28 mouse cellular contexts compared by ENCODE assay signal in the genomic region with DNA sequence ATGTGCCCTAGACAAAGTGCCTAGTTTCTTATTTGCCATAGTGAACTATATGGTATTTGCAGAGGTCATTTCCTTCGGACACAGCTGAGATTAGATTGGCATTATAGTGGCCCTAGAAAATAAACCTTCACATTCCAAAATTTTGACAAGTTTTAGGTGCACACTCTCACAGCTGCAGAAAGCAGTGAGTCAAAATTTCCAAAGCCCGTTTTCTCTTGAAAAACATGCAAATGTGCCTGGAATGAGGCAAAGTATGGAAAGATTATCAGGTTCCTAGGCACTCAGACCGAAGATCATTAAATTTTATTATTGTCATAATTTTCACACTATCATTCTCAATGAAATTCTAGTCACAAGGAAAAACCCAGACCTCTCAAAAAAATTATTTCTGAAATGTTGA.
"Had no signal": no experiment of that assay in that cellular context is flagged by ENCODE, and none has a peak within 500 bp of the region (broad histone marks: within the 10 kb centered on the region; RNA-seq: fewer than 3 reads in every experiment).

No protein-coding gene starts in this region.

- H3K9me3 ChIP-seq: embryonic facial prominence, embryonic 10.5 days; embryonic facial prominence, embryonic 12.5 days; embryonic facial prominence, embryonic 13.5 days; embryonic facial prominence, embryonic 15.5 days; forebrain, embryonic 10.5 days; forebrain, embryonic 12.5 days; forebrain, embryonic 13.5 days; forebrain, embryonic 15.5 days; heart, embryonic 10.5 days had no signal

- DNase-seq: cerebellum, adult 8-10 months; cerebellum, adult 9-10 months; cerebellum, adult 9-11 months; cerebellum, postnatal 14 days; cerebellum, postnatal 25 days; cerebellum, postnatal 36 days; embryo, embryonic 11 days; forebrain, postnatal 0 days; gastrocnemius, adult 2 months; gastrocnemius, postnatal 10 days; gastrocnemius, postnatal 14 days; gastrocnemius, postnatal 25 days; gastrocnemius, postnatal 36 days; heart, adult 11 months; heart, adult 18-20 months; heart, adult 2 months had no signal

- H3K36me3 ChIP-seq: embryonic facial prominence, embryonic 10.5 days; embryonic facial prominence, embryonic 12.5 days; embryonic facial prominence, embryonic 13.5 days; embryonic facial prominence, embryonic 15.5 days; forebrain, embryonic 10.5 days; forebrain, embryonic 12.5 days; forebrain, embryonic 15.5 days had no signal

- ATAC-seq: forebrain, embryonic 13.5 days; forebrain, embryonic 14.5 days; forebrain, embryonic 15.5 days; forebrain, embryonic 16.5 days; forebrain, postnatal 0 days had no signal

- H3K27me3 ChIP-seq: embryonic facial prominence, embryonic 12.5 days; embryonic facial prominence, embryonic 13.5 days; embryonic facial prominence, embryonic 15.5 days; forebrain, embryonic 12.5 days; forebrain, embryonic 13.5 days; forebrain, embryonic 15.5 days had no signal

- H3K9ac ChIP-seq: embryonic facial prominence, embryonic 12.5 days; embryonic facial prominence, embryonic 13.5 days; embryonic facial prominence, embryonic 15.5 days; forebrain, embryonic 12.5 days; forebrain, embryonic 13.5 days; forebrain, embryonic 15.5 days; forebrain, postnatal 0 days had no signal

- H3K4me3 ChIP-seq: embryonic facial prominence, embryonic 10.5 days; embryonic facial prominence, embryonic 12.5 days; embryonic facial prominence, embryonic 13.5 days; embryonic facial prominence, embryonic 15.5 days; erythroblast, embryonic 14.5 days; forebrain, embryonic 10.5 days; forebrain, embryonic 12.5 days; forebrain, embryonic 13.5 days; forebrain, embryonic 15.5 days; gastrocnemius, adult 2 months; heart, adult 2 months; heart, embryonic 10.5 days had no signal

- H3K27ac ChIP-seq: embryonic facial prominence, embryonic 10.5 days; embryonic facial prominence, embryonic 12.5 days; embryonic facial prominence, embryonic 13.5 days; embryonic facial prominence, embryonic 15.5 days; forebrain, embryonic 10.5 days; forebrain, embryonic 12.5 days; forebrain, embryonic 13.5 days; forebrain, embryonic 15.5 days; gastrocnemius, adult 2 months; heart, adult 2 months; heart, embryonic 10.5 days had no signal

- H3K4me1 ChIP-seq: embryonic facial prominence, embryonic 10.5 days; embryonic facial prominence, embryonic 12.5 days; embryonic facial prominence, embryonic 13.5 days; embryonic facial prominence, embryonic 15.5 days; forebrain, embryonic 10.5 days; forebrain, embryonic 12.5 days; forebrain, embryonic 13.5 days; forebrain, embryonic 15.5 days; heart, embryonic 10.5 days had no signal

- H3K4me2 ChIP-seq: embryonic facial prominence, embryonic 12.5 days; embryonic facial prominence, embryonic 13.5 days; embryonic facial prominence, embryonic 15.5 days; forebrain, embryonic 12.5 days; forebrain, embryonic 13.5 days; forebrain, embryonic 15.5 days had no signal
